Mouse (Mus musculus): Measurements from ENCODE around the gene Ssx2ip. TPM values are rescaled to one million over a fixed set of nuclear protein-coding genes. Genes with fewer than 3 reads are reported as not detected.

Ssx2ip gene
- polyA plus RNA-seq (2012; rRNA removed) = 16.3 TPM in 2 replicates

GRCm38 (mm10) chr3:146404311-146405201 lies at the start of gene Ssx2ip:
TSS of gene Ssx2ip (plus strand) at chr3:146404642.

GRCm38 (mm10) chr3:146449745-146450250 lies 45.4 kb downstream of the Ssx2ip start, which contains the start of gene Ctbs:
TSS of gene Ctbs (plus strand) at chr3:146449795.

Other genes with a start within 250 kb of the Ssx2ip start
- 0.75 and 0.83 TPM in 2 replicates for gene Lpar3, start 183.7 kb upstream of the Ssx2ip start, polyA plus RNA-seq (2012; rRNA removed)
- gene Ctbs, start 45.2 kb downstream of the Ssx2ip start, polyA plus RNA-seq (2012; rRNA removed) = 2.2 and 2.7 TPM in 2 replicates
- 7.2 and 9.1 TPM in 2 replicates for gene Spata1, start 95.1 kb downstream of the Ssx2ip start, polyA plus RNA-seq (2012; rRNA removed)
- 125 and 148 TPM in 2 replicates for gene Gng5, start 95.2 kb downstream of the Ssx2ip start, polyA plus RNA-seq (2012; rRNA removed)
- 32.8 and 34.0 TPM in 2 replicates for gene Rpf1, start 116.8 kb downstream of the Ssx2ip start, polyA plus RNA-seq (2012; rRNA removed)
- gene Uox, start 165.8 kb downstream of the Ssx2ip start, polyA plus RNA-seq (2012; rRNA removed) = 0.07 and 0.17 TPM in 2 replicates
- gene Dnase2b, start 211.0 kb downstream of the Ssx2ip start, polyA plus RNA-seq (2012; rRNA removed) = not detected in 2 replicates
- gene 4930503B20Rik, start 246.7 kb downstream of the Ssx2ip start, polyA plus RNA-seq (2012; rRNA removed) = not detected in 2 replicates